ENCODE assay signal across 7 mouse cellular contexts in genomic region chr17:87798423-87798941, GRCm38 (mm10). TPM values are rescaled to one million over a fixed set of nuclear protein-coding genes. Genes with fewer than 3 reads are reported as not detected.
DNase-seq lines count a peak whose midpoint lies in the region; ATAC-seq and TF ChIP-seq lines count a peak whose summit lies in the region.

No protein-coding gene starts in this region.

- H3K4me1 ChIP-seq in forebrain, embryonic 12.5 days = peaks cover 25% of the 10 kb centered on the region
- H3K4me1 ChIP-seq in hindbrain, embryonic 13.5 days (replicated peaks) = peaks cover 27% of the 10 kb centered on the region
- H3K4me1 ChIP-seq in limb, embryonic 14.5 days (ENCODE audit: control insufficient read depth, insufficient read depth, low read length) = peaks cover 16% of the 10 kb centered on the region
- H3K4me1 ChIP-seq in midbrain, embryonic 15.5 days = peaks cover 28% of the 10 kb centered on the region

- WGBS in forebrain, embryonic 12.5 days = under 1% methylated on average over 38 of the region's 40 CpGs
- WGBS in hindbrain, embryonic 13.5 days = 0% methylated on average over 40 of the region's 40 CpGs
- WGBS in limb, embryonic 14.5 days = under 1% methylated on average over 32 of the region's 40 CpGs
- 0% methylated on average over 40 of the region's 40 CpGs for WGBS in midbrain, embryonic 15.5 days

- DNase-seq in adrenal gland, adult 18-20 months (ENCODE audit: low spot score in 2 of 2) = peak; percentile 69 to 72
- peak; percentile 8 for DNase-seq in c-Kit-positive CD71-positive TER-119-positive erythroid progenitor cells, embryonic 14.5 days (ENCODE audit: low spot score)
- peak; percentile 48 for DNase-seq in limb, embryonic 14.5 days (ENCODE audit: low spot score)
- DNase-seq in testis, postnatal 10 days (ENCODE audit: low spot score) = peak; percentile 87

- H3K4me3 ChIP-seq in forebrain, embryonic 12.5 days (replicated peaks) = peak overlapping the region; percentile 50
- peak overlapping the region; percentile 54 for H3K4me3 ChIP-seq in hindbrain, embryonic 13.5 days
- H3K4me3 ChIP-seq in limb, embryonic 14.5 days (replicated peaks; ENCODE audit: low read length) = peak overlapping the region; percentile 45
- peak overlapping the region; percentile 53 for H3K4me3 ChIP-seq in midbrain, embryonic 15.5 days

- H3K9ac ChIP-seq in forebrain, embryonic 12.5 days = 0 out of 2 replicates have a peak overlapping the region, but pooled peaks have one; percentile 25
- H3K9ac ChIP-seq in hindbrain, embryonic 13.5 days = peak overlapping the region; percentile 70
- no peak overlapping the region for H3K9ac ChIP-seq in limb, embryonic 14.5 days (ENCODE audit: low read depth, low read length, severe bottlenecking)
- no peak overlapping the region for H3K9ac ChIP-seq in midbrain, embryonic 15.5 days

- H3K27me3 ChIP-seq in forebrain, embryonic 12.5 days = peaks cover 76% of the 10 kb centered on the region
- peaks cover 80% of the 10 kb centered on the region for H3K27me3 ChIP-seq in hindbrain, embryonic 13.5 days
- H3K27me3 ChIP-seq in limb, embryonic 14.5 days (ENCODE audit: control insufficient read depth, insufficient read depth, low read length) = peaks cover 61% of the 10 kb centered on the region
- peaks cover 57% of the 10 kb centered on the region for H3K27me3 ChIP-seq in midbrain, embryonic 15.5 days (replicated peaks)

- H3K4me2 ChIP-seq in forebrain, embryonic 12.5 days = peak overlapping the region; percentile 92
- peak overlapping the region; percentile 98 for H3K4me2 ChIP-seq in hindbrain, embryonic 13.5 days
- peak overlapping the region; percentile 82 for H3K4me2 ChIP-seq in limb, embryonic 14.5 days (replicated peaks; ENCODE audit: low read depth, low read length, severe bottlenecking)
- peak overlapping the region; percentile 78 for H3K4me2 ChIP-seq in midbrain, embryonic 15.5 days

- TF ChIP-seq POLR2A in limb, embryonic 14.5 days (IDR thresholded peaks at IDR 0.05; ENCODE audit: borderline replicate concordance, extremely low read depth, insufficient read depth, insufficient read length) = no peak

- peak; percentile 68 for ATAC-seq in forebrain, embryonic 12.5 days (ENCODE audit: low FRiP score)
- ATAC-seq in hindbrain, embryonic 13.5 days (ENCODE audit: low FRiP score) = peak; percentile 65
- peak; percentile 80 for ATAC-seq in limb, embryonic 14.5 days (ENCODE audit: low FRiP score, low read depth)
- ATAC-seq in midbrain, embryonic 15.5 days (replicated peaks) = peak; percentile 58

- H3K9me3 ChIP-seq in forebrain, embryonic 12.5 days = no peaks in the 10 kb centered on the region
- no peaks in the 10 kb centered on the region for H3K9me3 ChIP-seq in hindbrain, embryonic 13.5 days
- H3K9me3 ChIP-seq in limb, embryonic 14.5 days (ENCODE audit: control insufficient read depth, low read length) = no peaks in the 10 kb centered on the region
- no peaks in the 10 kb centered on the region for H3K9me3 ChIP-seq in midbrain, embryonic 15.5 days

- no peaks in the 10 kb centered on the region for H3K36me3 ChIP-seq in forebrain, embryonic 12.5 days (replicated peaks)
- no peaks in the 10 kb centered on the region for H3K36me3 ChIP-seq in hindbrain, embryonic 13.5 days
- H3K36me3 ChIP-seq in limb, embryonic 14.5 days (ENCODE audit: control insufficient read depth, insufficient read depth, low read length) = no peaks in the 10 kb centered on the region
- H3K36me3 ChIP-seq in midbrain, embryonic 15.5 days (replicated peaks) = no peaks in the 10 kb centered on the region

- H3K27ac ChIP-seq in forebrain, embryonic 12.5 days = no peak overlapping the region
- H3K27ac ChIP-seq in hindbrain, embryonic 13.5 days = no peak overlapping the region
- no peak overlapping the region for H3K27ac ChIP-seq in limb, embryonic 14.5 days (replicated peaks; ENCODE audit: low read depth, low read length)
- H3K27ac ChIP-seq in midbrain, embryonic 15.5 days = no peak overlapping the region

RNA-seq across cellular contexts. Expression of gene Kcnk12, which starts 0.7 kb away (rescaled TPM):
- under 1 TPM in 1 of 2 experiments, not detected in 1; 0.27 TPM for total RNA-seq in adrenal gland, adult 18-20 months (2021)
- 0.09 and 0.26 TPM in 2 replicates for polyA plus RNA-seq in forebrain, embryonic 12.5 days (2016; fragmentation: Nextera tagmentation; extraction: Ambion mirVana)
- 0.38 and 0.72 TPM in 2 replicates for polyA plus RNA-seq in hindbrain, embryonic 13.5 days (2015; fragmentation: Nextera tagmentation; extraction: Ambion mirVana)
- 0.08 and 0.24 TPM in 2 replicates for polyA plus RNA-seq in limb, embryonic 14.5 days (2012; rRNA removed)
- 0.17 TPM in 1 of 2 replicates, not detected in the other for polyA plus RNA-seq in limb, embryonic 14.5 days (2014; fragmentation: Nextera tagmentation; extraction: Ambion mirVana)
- 0.44 and 1.1 TPM in 2 replicates for polyA plus RNA-seq in midbrain, embryonic 15.5 days (2015; fragmentation: Nextera tagmentation; extraction: Ambion mirVana)

Comparison
In these comparisons a context has a peak if more than half of its experiments do, and no peak if none do; other contexts are left out.
1. DNase-seq: peak in every context shown above with its lines; median percentile 87 in testis, postnatal 10 days; 70 in adrenal gland, adult 18-20 months; 48 in limb, embryonic 14.5 days; 8 in c-Kit-positive CD71-positive TER-119-positive erythroid progenitor cells, embryonic 14.5 days.
2. H3K9ac ChIP-seq: peak in forebrain, embryonic 12.5 days (single experiment) and hindbrain, embryonic 13.5 days (single experiment); none in limb, embryonic 14.5 days (single experiment) and midbrain, embryonic 15.5 days (single experiment).
3. Peak in every context shown above with its lines, with median percentiles within 50 percentile points of each other: ATAC-seq, H3K4me2 ChIP-seq and H3K4me3 ChIP-seq.